Comparison of ENCODE assay signal across 24 mouse cellular contexts in genomic region chr15:63517301-63517700, GRCm38 (mm10).
"Had no signal": no experiment of that assay in that cellular context is flagged by ENCODE, and none has a peak within 500 bp of the region (broad histone marks: within the 10 kb centered on the region; RNA-seq: fewer than 3 reads in every experiment).

No protein-coding gene starts in this region.

- H3K4me1 ChIP-seq: limb, embryonic 13.5 days; liver, embryonic 12.5 days; liver, embryonic 15.5 days; midbrain, embryonic 10.5 days; midbrain, embryonic 13.5 days; neural tube, embryonic 12.5 days; neural tube, embryonic 15.5 days had no signal

- H3K9me3 ChIP-seq: limb, embryonic 10.5 days; limb, embryonic 13.5 days; liver, embryonic 12.5 days; liver, embryonic 15.5 days; megakaryocyte, embryonic 14.5 days; midbrain, embryonic 10.5 days; midbrain, embryonic 13.5 days; neural tube, embryonic 12.5 days; neural tube, embryonic 15.5 days had no signal

- DNase-seq: kidney, adult 2 months; kidney, postnatal 25 days; layer of hippocampus, adult 9-11 months; liver; lung, adult 18-20 months; lung, postnatal 36 days; right cerebral cortex, adult 18-20 months; right cerebral cortex, postnatal 14 days; right cerebral cortex, postnatal 4 days; thymus, adult 2 months; thymus, postnatal 25 days had no signal

- ATAC-seq: liver, embryonic 12.5 days; midbrain, embryonic 13.5 days; midbrain, embryonic 16.5 days had no signal

- H3K4me3 ChIP-seq: layer of hippocampus, adult 2 months; limb, embryonic 10.5 days; limb, embryonic 13.5 days; liver, embryonic 12.5 days; liver, embryonic 15.5 days; megakaryocyte, embryonic 14.5 days; midbrain, embryonic 10.5 days; midbrain, embryonic 13.5 days; neural tube, embryonic 12.5 days; neural tube, embryonic 15.5 days had no signal

- H3K9ac ChIP-seq: limb, embryonic 13.5 days; liver, embryonic 12.5 days; liver, embryonic 15.5 days; midbrain, embryonic 13.5 days; neural tube, embryonic 12.5 days; neural tube, embryonic 15.5 days had no signal

- H3K27ac ChIP-seq: kidney, postnatal 0 days; layer of hippocampus, adult 2 months; limb, embryonic 10.5 days; limb, embryonic 13.5 days; liver, embryonic 12.5 days; liver, embryonic 15.5 days; midbrain, embryonic 10.5 days; midbrain, embryonic 13.5 days; neural tube, embryonic 12.5 days; neural tube, embryonic 15.5 days; stomach, postnatal 0 days had no signal

- H3K36me3 ChIP-seq: limb, embryonic 10.5 days; limb, embryonic 13.5 days; liver, embryonic 12.5 days; liver, embryonic 15.5 days; midbrain, embryonic 10.5 days; midbrain, embryonic 13.5 days; neural tube, embryonic 12.5 days; neural tube, embryonic 15.5 days had no signal

- H3K4me2 ChIP-seq: limb, embryonic 13.5 days; liver, embryonic 12.5 days; liver, embryonic 15.5 days; midbrain, embryonic 13.5 days; neural tube, embryonic 12.5 days; neural tube, embryonic 15.5 days had no signal

- H3K27me3 ChIP-seq: limb, embryonic 13.5 days; liver, embryonic 12.5 days; liver, embryonic 15.5 days; megakaryocyte, embryonic 14.5 days; midbrain, embryonic 13.5 days; neural tube, embryonic 12.5 days; neural tube, embryonic 15.5 days had no signal
